Mouse (Mus musculus) megakaryocyte, embryonic 14.5 days (primary cell): ENCODE results near the gene B3galt6.

Source experiments
- FLI1 ChIP-seq: IDR thresholded peaks from 2 replicates; pipeline ENCODE4 v1.6.1; 2012; ENCODE audit warnings: low read length, inconsistent platforms, mixed read lengths
- GATA1 ChIP-seq: IDR thresholded peaks from 3 replicates; pipeline ENCODE4 v1.6.1; 2012; ENCODE audit warnings: mixed read lengths, low read length, inconsistent platforms, borderline replicate concordance

DNA sequence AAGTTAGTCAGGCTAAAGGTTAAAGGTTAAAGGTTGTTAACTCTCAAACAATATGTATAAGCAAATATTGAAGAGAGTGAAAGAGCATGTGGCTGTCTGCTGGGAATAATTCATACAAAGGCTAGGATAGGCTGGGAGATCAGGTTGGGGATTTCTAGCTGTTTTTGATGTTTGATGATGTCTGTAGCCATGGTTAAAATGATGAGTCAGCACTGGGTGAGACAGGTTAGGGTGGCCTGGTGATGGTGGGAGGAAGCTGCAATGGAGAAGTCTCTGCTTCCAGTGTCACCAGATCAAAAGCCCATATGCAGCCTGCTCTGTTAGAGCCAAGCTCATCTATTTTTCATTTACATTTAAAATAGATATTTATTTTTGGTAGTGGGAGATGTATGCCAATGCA is 45.4 kb downstream of the B3galt6 start:
- TF ChIP-seq GATA1 (no peak), FLI1 (no peak)
